Comparison of ENCODE assay signal across 8 mouse cellular contexts in the genomic region with DNA sequence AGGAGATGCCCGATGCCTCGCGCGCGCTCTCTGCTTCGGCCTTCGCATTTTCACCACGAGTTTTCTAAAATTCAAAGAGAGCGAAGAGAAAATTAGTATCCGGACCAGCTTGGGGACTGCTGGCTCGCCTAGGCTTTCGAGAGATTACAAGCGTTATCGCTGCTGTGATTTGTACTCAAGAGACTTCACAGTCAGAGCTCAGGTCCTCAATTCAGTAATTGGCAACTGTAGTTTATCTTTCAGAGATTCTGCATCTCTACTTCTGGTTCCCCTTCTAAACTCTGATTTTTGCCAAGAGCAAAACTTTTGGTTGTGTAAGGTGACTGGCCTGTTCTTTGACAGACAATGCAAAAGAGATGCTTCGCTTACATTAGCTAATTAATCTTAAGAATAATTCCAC. TPM values are rescaled to one million over a fixed set of nuclear protein-coding genes. Genes with fewer than 3 reads are reported as not detected.
DNase-seq lines count a peak whose midpoint lies in the region; ATAC-seq and TF ChIP-seq lines count a peak whose summit lies in the region.

No protein-coding gene starts in this region.

- H3K9ac ChIP-seq in heart, postnatal 0 days (replicated peaks; ENCODE audit: low read depth, low read length), result peak overlapping the region; percentile 81
- peak overlapping the region; percentile 97 for H3K9ac ChIP-seq in hindbrain, embryonic 16.5 days (ENCODE audit: low read depth, low read length)
- peak overlapping the region; percentile 94 for H3K9ac ChIP-seq in midbrain, embryonic 14.5 days (replicated peaks; ENCODE audit: low read length)

- no peak for DNase-seq in heart, postnatal 0 days (ENCODE audit: low spot score)
- DNase-seq in heart, adult 11 months, result no peak
- DNase-seq in midbrain, embryonic 14.5 days, result no peak
- no peak for DNase-seq in natural killer cell, adult 2 months (ENCODE audit: low spot score in 2 of 2)
- no peak for DNase-seq in left cerebral cortex, postnatal 25 days (ENCODE audit: low spot score in 2 of 2)
- DNase-seq in cerebellum, postnatal 36 days, result no peak

- WGBS in heart, postnatal 0 days, result 4% methylated on average over 15 of the region's 15 CpGs
- WGBS in hindbrain, embryonic 16.5 days, result 2% methylated on average over 15 of the region's 15 CpGs
- 5% methylated on average over 15 of the region's 15 CpGs for WGBS in midbrain, embryonic 14.5 days

- TF ChIP-seq EP300 in heart, postnatal 0 days (IDR thresholded peaks at IDR 0.05; ENCODE audit: low read depth), result no peak

- peak overlapping the region; percentile 73 for H3K4me3 ChIP-seq in heart, postnatal 0 days (ENCODE audit: low read depth, low read length)
- peak overlapping the region; percentile 66 for H3K4me3 ChIP-seq in brown adipose tissue, adult 24 weeks (ENCODE audit: insufficient read depth, low read depth, low read length)
- peak overlapping the region; percentile 91 for H3K4me3 ChIP-seq in hindbrain, embryonic 16.5 days (ENCODE audit: low read length)
- peak overlapping the region; percentile 72 for H3K4me3 ChIP-seq in midbrain, embryonic 14.5 days (replicated peaks; ENCODE audit: low read depth, low read length)

- H3K4me2 ChIP-seq in heart, postnatal 0 days (ENCODE audit: low read depth, low read length), result peak overlapping the region; percentile 80
- H3K4me2 ChIP-seq in hindbrain, embryonic 16.5 days (ENCODE audit: low read length), result peak overlapping the region; percentile 70
- peak overlapping the region; percentile 61 for H3K4me2 ChIP-seq in midbrain, embryonic 14.5 days (ENCODE audit: low read length)

- intact Hi-C loops in left cerebral cortex, postnatal 25 days (cut with DNase I), result loop anchor here (2.0 to 5.0 kb wide), 3 partner anchors 81 to 208 kb away; a partner anchor contains a TSS

- H3K27me3 ChIP-seq in heart, postnatal 0 days (ENCODE audit: control insufficient read depth, insufficient read depth, low read length), result no peaks in the 10 kb centered on the region
- H3K27me3 ChIP-seq in hindbrain, embryonic 16.5 days (replicated peaks; ENCODE audit: control insufficient read depth, insufficient read depth, low read length), result no peaks in the 10 kb centered on the region
- H3K27me3 ChIP-seq in midbrain, embryonic 14.5 days (ENCODE audit: control insufficient read depth, insufficient read depth, low read length), result no peaks in the 10 kb centered on the region

- no peaks in the 10 kb centered on the region for H3K36me3 ChIP-seq in heart, postnatal 0 days (replicated peaks; ENCODE audit: control insufficient read depth, insufficient read depth, low read length)
- no peaks in the 10 kb centered on the region for H3K36me3 ChIP-seq in hindbrain, embryonic 16.5 days (ENCODE audit: control insufficient read depth, insufficient read depth, low read length)
- 0 out of 2 replicates have a peak, but pooled peaks cover 2% of the 10 kb centered on the region for H3K36me3 ChIP-seq in midbrain, embryonic 14.5 days (ENCODE audit: control insufficient read depth, insufficient read depth, low read length)

- H3K9me3 ChIP-seq in heart, postnatal 0 days (replicated peaks; ENCODE audit: control insufficient read depth, low read length), result no peaks in the 10 kb centered on the region
- no peaks in the 10 kb centered on the region for H3K9me3 ChIP-seq in hindbrain, embryonic 16.5 days (ENCODE audit: control insufficient read depth, low read length)
- H3K9me3 ChIP-seq in midbrain, embryonic 14.5 days (ENCODE audit: control insufficient read depth, low read length), result no peaks in the 10 kb centered on the region

- no peak for ATAC-seq in heart, postnatal 0 days (ENCODE audit: insufficient read depth, low read depth)
- no peak for ATAC-seq in hindbrain, embryonic 16.5 days
- ATAC-seq in midbrain, embryonic 14.5 days (ENCODE audit: low FRiP score, low TSS enrichment), result peak; percentile 0; the same call in 1 of the 2 replicates

- peak overlapping the region; percentile 98 for H3K27ac ChIP-seq in heart, postnatal 0 days (ENCODE audit: low read depth)
- H3K27ac ChIP-seq in brown adipose tissue, adult 24 weeks (replicated peaks; ENCODE audit: low read depth, low read length), result peak overlapping the region; percentile 80
- peak overlapping the region; percentile 94 for H3K27ac ChIP-seq in hindbrain, embryonic 16.5 days (ENCODE audit: low read depth, low read length)
- peak overlapping the region; percentile 95 for H3K27ac ChIP-seq in midbrain, embryonic 14.5 days (replicated peaks; ENCODE audit: low read depth, low read length)

- peaks cover 3% of the 10 kb centered on the region; the same call in 1 of the 2 replicates for H3K4me1 ChIP-seq in heart, postnatal 0 days (ENCODE audit: control insufficient read depth, insufficient read depth)
- H3K4me1 ChIP-seq in brown adipose tissue, adult 24 weeks (ENCODE audit: control insufficient read depth, insufficient read depth, insufficient read length, low read length), result peaks cover 2% of the 10 kb centered on the region; the same call in 1 of the 2 replicates
- H3K4me1 ChIP-seq in hindbrain, embryonic 16.5 days (ENCODE audit: control insufficient read depth, insufficient read depth, low read depth, low read length), result peaks cover 8% of the 10 kb centered on the region
- peaks cover 15% of the 10 kb centered on the region for H3K4me1 ChIP-seq in midbrain, embryonic 14.5 days (ENCODE audit: control insufficient read depth, insufficient read depth, low read length)

- no peak for TF ChIP-seq CTCF in heart, postnatal 0 days (IDR thresholded peaks at IDR 0.05; ENCODE audit: low read depth)

RNA-seq across cellular contexts. Expression of a gene that starts 0.6 kb away (rescaled TPM):
- total RNA-seq in heart, postnatal 0 days (2014; rRNA removed; ENCODE audit: low replicate concordance), result 11.2 and 12.3 TPM in 2 replicates
- 6.2 and 6.3 TPM in 2 replicates for polyA plus RNA-seq in heart, postnatal 0 days (2015; fragmentation: Nextera tagmentation; extraction: Ambion mirVana)
- 6.3 and 8.5 TPM in 2 replicates for polyA plus RNA-seq in brown adipose tissue, adult 24 weeks (2012; ENCODE audit: insufficient read depth, insufficient read length, missing spikeins)
- polyA plus RNA-seq in hindbrain, embryonic 16.5 days (2015; fragmentation: Nextera tagmentation; extraction: Ambion mirVana), result 9.1 and 9.2 TPM in 2 replicates
- polyA plus RNA-seq in midbrain, embryonic 14.5 days (2014; fragmentation: Nextera tagmentation; extraction: Ambion mirVana), result 12.3 and 13.8 TPM in 2 replicates
- total RNA-seq in left cerebral cortex, postnatal 25 days (2021), result 10 to 100 TPM; 17.0 to 18.6 TPM

RNA-seq across cellular contexts. Expression of a gene that starts 44.7 kb away (rescaled TPM):
- total RNA-seq in heart, postnatal 0 days (2014; rRNA removed; ENCODE audit: low replicate concordance), result not detected in 2 replicates
- polyA plus RNA-seq in heart, postnatal 0 days (2015; fragmentation: Nextera tagmentation; extraction: Ambion mirVana), result not detected in 2 replicates
- polyA plus RNA-seq in brown adipose tissue, adult 24 weeks (2012; ENCODE audit: insufficient read depth, insufficient read length, missing spikeins), result not detected in 2 replicates
- not detected in 2 replicates for polyA plus RNA-seq in hindbrain, embryonic 16.5 days (2015; fragmentation: Nextera tagmentation; extraction: Ambion mirVana)
- not detected in 2 replicates for polyA plus RNA-seq in midbrain, embryonic 14.5 days (2014; fragmentation: Nextera tagmentation; extraction: Ambion mirVana)
- not detected for total RNA-seq in left cerebral cortex, postnatal 25 days (2021)

RNA-seq across cellular contexts. Expression of a gene that starts 47.4 kb away (rescaled TPM):
- 1.3 and 4.0 TPM in 2 replicates for total RNA-seq in heart, postnatal 0 days (2014; rRNA removed; ENCODE audit: low replicate concordance)
- 0.10 and 0.16 TPM in 2 replicates for polyA plus RNA-seq in heart, postnatal 0 days (2015; fragmentation: Nextera tagmentation; extraction: Ambion mirVana)
- 8.3 and 8.8 TPM in 2 replicates for polyA plus RNA-seq in brown adipose tissue, adult 24 weeks (2012; ENCODE audit: insufficient read depth, insufficient read length, missing spikeins)
- polyA plus RNA-seq in hindbrain, embryonic 16.5 days (2015; fragmentation: Nextera tagmentation; extraction: Ambion mirVana), result not detected in 2 replicates
- polyA plus RNA-seq in midbrain, embryonic 14.5 days (2014; fragmentation: Nextera tagmentation; extraction: Ambion mirVana), result 0.24 and 0.32 TPM in 2 replicates
- total RNA-seq in left cerebral cortex, postnatal 25 days (2021), result 10 to 100 TPM; 10.6 to 11.2 TPM
